Mouse (Mus musculus) urinary bladder, adult 18-20 months (tissue): ENCODE data around the gene Olfr629.
"Not testable (repeated sequence)": the region's sequence is repeated elsewhere in the genome, so short reads cannot be mapped to it uniquely, and the experiment has no call there.

Source experiments
- DNase-seq, 2 experiments: peaks; one replicate each; pipeline ENCODE4 v3.0.0; 2022; ENCODE audit warnings: low spot score in 2 of 2, mixed read lengths in 2 of 2

The Olfr629 gene

DNA sequence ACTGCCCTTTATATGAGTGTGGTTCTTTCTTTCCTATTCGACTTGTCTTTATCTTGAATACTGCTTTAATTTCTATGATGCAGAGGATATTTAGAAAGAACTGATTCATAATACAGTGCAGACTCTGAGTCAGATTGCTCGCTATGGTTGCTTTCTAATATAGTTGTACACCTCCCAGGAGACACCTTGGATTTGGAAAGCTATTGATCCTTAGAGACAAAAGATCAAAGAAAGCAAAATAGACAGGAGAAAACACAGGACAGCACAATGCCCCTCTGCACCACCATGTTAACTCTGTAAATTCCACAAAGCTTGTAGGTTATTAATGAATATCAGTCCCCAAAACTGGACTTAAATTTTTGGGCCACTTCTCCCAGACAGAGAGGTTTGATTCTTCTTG, at the start of gene Olfr629:
Gene Olfr629, minus strand, starts transcription at position 101 of the 400 bp plus-strand sequence.
- DNase-seq, result no peak

GRCm38 (mm10) chr7:103792669-103793388, 48.1 kb upstream of the Olfr629 start:
- no peak for DNase-seq

DNA sequence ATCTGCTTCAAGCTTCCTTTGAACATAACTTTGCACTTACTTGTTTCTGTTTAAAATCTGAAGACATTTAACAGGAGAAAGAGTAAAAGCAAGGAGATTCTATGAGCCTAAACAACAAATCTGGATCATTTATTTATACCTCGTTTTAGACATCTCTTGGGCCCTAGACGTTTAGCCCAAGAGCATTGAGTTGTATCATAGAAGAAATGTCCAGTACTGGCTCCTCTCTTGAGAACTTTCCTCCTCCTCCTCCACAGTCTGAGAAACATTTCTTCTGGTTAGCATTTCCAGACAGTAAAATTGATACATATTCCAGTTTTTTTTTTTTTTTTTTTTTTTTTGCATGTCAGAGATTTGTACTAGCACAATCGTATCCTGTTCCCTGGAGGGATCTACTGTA, 47.0 kb upstream of the Olfr629 start, which contains the start of gene Olfr67:
Gene Olfr67, minus strand, starts transcription at position 101 of the 400 bp plus-strand sequence.
- DNase-seq, result no peak

DNA sequence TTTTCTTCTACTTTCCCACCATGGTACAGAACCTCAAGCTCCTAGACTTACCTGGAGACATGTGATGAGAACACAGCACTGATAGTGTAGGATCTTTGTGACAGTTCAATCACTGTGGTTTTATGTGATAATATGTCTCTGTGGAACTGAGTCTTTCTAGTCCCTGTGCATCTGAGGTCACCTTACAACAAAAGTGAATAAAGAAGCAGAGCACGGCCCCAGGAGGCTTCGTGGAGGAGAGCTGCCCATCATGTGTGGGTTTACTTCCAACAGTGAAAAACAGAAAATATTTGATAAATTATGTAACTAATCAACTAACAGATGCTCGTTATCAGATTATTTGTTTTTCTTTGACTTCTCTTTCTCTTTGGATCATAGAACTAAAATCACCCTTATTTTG, 34.9 kb upstream of the Olfr629 start, which contains the start of gene Olfr68:
Gene Olfr68, minus strand, starts transcription at position 101 of the 400 bp plus-strand sequence.
- no peak for DNase-seq

GRCm38 (mm10) chr7:103777652-103778051, 32.9 kb upstream of the Olfr629 start:
- not testable (repeated sequence) for DNase-seq

DNA sequence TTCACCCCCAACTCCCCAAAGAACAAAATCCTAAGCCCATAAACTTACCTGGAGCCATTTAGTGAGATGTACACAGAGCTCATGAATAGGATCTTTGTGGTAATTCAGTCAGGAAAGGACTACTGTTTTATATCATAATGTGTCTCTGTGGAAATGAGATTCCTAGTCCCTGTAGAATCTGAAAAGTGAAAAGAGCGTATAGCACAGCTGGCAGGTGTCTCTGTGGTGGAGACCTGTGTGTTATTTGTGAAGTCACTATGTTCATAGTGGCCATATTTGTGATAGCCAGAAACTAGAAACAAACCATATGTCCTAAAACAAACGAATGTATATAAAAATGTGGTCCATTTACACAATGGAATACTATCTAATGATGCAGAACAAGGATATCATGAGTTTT, 26.8 kb upstream of the Olfr629 start, which contains the start of gene Olfr69:
Gene Olfr69, minus strand, starts transcription at position 101 of the 400 bp plus-strand sequence.
- DNase-seq, result no peak

GRCm38 (mm10) chr7:103767687-103768086, 22.9 kb upstream of the Olfr629 start:
- not testable (repeated sequence) for DNase-seq

- not testable (repeated sequence) for DNase-seq
These were observed 17.5 kb upstream of the Olfr629 start for GRCm38 (mm10) chr7:103762212-103762611.

- DNase-seq, result no peak
These were observed 12.5 kb upstream of the Olfr629 start, which contains the start of gene Olfr630 for GRCm38 (mm10) chr7:103757233-103757632. Gene Olfr630, minus strand, starts transcription at chr7:103757333.

GRCm38 (mm10) chr7:103730074-103730473, 14.7 kb downstream of the Olfr629 start, which contains the start of gene Olfr628:
Gene Olfr628, plus strand, starts transcription at chr7:103730374.
- no peak for DNase-seq

- DNase-seq, result not testable (repeated sequence)
These were observed 28.3 kb downstream of the Olfr629 start for GRCm38 (mm10) chr7:103716398-103716797.

DNA sequence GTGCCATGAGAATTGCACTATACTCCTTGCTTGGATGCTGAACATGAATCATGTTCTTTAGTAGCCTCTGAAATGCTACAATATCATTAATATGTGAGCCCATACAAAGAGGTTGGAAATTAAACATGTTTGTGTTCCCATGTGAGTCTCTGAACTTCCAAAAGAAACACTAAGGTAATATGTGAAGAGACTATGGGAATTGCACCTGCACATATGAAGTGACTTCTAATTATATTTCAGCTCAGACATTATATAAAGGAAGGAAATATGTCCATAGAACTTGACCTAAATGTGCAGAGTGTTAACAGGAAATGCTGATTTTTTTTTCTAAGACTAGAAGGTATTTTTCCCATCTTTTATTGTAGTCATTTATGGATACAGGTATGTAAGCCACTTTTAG, 30.4 kb downstream of the Olfr629 start, which contains the start of gene Olfr243:
Gene Olfr243, plus strand, starts transcription at position 301 of the 400 bp plus-strand sequence.
- no peak for DNase-seq

DNA sequence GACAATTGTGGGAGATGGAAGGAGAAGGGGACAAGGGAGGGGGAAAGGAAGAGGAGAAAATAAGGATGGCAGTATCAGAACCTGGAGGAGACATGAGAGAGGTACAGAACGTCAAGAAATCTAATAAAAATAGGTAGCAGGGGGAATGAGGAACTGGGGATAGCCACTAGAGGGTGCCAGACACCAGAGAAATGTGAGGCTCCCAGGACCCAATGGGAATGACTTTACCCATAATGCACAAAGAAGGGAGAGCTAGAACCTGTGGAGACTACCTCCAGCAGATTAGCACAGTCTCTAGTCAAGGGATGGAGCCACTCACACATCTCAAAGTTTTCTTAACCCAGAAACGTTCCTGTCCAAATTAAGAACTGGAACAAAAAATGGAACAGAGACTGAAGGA, 32.7 kb downstream of the Olfr629 start:
- DNase-seq, result peak in 1 of 2 experiments; percentile 2

DNA sequence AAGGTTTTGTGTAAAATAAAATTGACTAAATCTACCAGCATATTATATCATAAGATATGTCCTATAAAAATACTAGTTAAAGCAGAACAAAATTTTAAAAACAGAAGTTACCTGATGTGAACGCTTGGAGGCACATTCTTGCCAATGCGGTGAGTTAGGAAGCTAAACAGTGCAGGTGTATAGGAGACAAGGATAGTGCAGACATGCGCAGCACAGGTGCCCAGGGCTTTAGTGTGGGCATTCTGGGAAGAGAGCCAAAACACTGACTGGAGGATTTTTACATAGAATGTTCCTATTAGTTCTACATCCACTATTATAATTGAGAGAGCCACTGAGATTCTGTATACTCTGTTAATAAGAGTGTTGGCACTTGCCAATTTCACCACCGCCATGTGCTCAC, 45.3 kb downstream of the Olfr629 start:
- no peak for DNase-seq
